Mouse (Mus musculus) lung, postnatal 36 days (tissue): Measurements from ENCODE around the gene Gm2310.
"Not testable (repeated sequence)": the region's sequence is repeated elsewhere in the genome, so short reads cannot be mapped to it uniquely, and the experiment has no call there.

ENCODE experiments used
- DNase-seq: peaks from one replicate; pipeline ENCODE4 v3.0.0; 2022; ENCODE audit warnings: mixed read lengths

The Gm2310 gene

DNA sequence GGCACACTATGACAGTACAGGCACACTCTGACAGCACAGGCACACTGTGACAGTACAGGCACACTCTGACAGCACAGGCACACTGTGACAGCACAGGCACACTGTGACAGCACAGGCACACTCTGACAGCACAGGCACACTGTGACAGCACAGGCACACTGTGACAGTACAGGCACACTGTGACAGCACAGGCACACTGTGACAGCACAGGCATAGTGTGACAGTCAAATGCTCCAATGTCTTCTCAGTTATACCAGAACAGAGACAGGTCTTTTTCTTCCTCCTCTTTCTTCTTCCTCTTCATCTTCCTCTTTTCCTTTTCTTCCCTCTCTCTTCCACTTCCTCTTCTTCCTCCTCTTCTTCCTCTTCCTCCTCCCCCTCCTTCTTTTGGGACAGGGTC lies at the start of gene Gm2310:
Gene Gm2310 (minus strand): TSS at position 101 of the 400 bp plus-strand sequence.
- not testable (repeated sequence) for DNase-seq

DNA sequence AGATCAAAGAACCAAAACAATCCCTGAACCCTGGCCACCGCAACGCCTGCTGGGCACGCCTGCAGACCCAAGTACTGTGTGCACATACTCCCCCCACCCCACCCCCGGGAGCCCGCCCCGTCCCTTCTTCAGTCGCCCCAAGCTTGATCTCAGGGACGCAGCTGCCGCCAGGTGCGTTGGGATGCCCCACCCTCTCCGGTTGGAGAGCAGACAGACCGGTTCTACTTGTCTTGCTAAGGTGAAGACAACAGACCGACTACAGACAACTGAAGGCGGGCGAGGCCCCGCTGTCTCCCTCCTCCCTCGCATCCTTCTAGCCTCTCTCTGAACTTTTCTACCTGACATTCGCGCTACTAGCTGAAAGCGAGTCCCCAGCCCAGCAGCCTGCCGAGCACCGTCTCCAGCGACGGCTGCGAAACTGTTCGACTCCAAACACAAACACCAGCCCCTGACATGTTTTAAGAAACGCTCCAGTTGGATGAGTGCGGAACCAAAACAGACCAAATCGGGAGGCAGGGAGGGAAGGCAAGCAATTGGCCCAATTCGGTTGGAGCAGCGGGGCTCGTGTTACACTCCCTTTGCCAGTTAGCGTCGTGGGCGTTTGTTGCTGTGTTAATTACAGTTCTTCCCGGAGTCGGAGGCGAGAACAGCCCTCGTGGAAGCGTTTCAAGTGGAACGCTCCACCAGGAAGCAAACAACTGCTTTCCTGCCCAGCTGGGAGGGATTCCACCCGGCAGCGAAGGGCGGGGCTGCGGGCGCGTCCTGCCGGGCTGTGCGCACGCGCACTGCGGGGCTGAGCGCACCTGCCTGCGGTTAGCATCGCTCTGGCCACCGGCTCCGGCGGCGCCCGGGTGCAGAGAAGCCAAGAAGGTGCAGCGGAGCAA lies 49.1 kb upstream of the Gm2310 start:
- peak; percentile 90 for DNase-seq

DNA sequence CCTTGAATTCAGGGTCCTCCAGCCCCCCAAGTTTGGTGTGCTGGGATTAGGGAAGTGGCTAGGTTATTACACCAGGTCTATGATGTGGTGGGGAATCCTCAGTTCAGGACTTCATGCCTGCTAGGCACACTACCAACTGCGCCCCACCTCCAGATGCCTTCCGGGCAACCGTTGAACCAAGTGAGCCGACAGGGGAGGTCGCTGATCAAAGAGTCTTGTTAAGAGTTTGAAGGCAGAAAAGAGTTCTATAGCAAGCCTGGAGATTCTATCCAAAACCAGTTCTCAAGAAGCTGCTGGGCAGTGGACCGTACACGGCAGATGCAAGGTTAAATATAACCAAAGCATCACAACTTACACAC lies 48.5 kb upstream of the Gm2310 start:
- peak; percentile 10 for DNase-seq

DNA sequence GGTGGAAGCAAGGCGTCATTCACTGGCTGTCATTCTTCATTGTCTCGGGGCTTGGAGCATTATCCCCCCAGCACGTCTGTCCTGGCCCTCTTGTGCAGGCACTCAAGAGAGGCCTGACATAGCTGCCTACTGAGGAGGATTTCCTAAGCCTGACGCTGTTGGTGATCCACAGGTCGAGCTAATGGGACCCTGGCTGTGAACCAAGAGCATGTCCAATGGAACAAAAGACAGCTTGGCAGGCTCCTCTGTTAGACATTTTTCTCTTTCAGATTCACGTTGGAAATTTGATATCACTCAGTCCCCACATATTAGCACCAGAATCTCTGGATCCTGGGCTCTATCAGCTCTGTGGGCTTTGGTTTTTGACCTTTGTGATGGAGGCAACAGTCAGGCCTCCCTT lies 45.7 kb upstream of the Gm2310 start:
- no peak for DNase-seq

DNA sequence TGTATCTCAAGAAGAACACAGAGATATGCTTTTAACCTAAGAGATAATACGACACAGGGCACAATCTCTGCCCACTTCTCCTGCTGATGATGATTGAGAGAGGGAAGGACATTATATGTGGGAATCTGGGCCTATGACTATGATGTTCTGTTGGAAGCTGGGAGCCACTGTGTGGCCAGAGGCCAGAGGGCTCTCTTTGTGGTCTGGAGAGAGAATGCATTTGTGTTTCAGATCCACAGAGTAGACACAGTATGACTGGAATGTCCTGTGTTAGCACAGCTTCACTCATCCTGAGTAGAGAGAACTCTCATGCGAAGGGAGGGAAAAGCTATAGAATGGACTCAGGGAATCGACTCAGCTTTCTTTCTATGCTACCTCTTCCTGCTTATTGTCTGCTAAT lies 44.6 kb upstream of the Gm2310 start:
- DNase-seq = no peak

DNA sequence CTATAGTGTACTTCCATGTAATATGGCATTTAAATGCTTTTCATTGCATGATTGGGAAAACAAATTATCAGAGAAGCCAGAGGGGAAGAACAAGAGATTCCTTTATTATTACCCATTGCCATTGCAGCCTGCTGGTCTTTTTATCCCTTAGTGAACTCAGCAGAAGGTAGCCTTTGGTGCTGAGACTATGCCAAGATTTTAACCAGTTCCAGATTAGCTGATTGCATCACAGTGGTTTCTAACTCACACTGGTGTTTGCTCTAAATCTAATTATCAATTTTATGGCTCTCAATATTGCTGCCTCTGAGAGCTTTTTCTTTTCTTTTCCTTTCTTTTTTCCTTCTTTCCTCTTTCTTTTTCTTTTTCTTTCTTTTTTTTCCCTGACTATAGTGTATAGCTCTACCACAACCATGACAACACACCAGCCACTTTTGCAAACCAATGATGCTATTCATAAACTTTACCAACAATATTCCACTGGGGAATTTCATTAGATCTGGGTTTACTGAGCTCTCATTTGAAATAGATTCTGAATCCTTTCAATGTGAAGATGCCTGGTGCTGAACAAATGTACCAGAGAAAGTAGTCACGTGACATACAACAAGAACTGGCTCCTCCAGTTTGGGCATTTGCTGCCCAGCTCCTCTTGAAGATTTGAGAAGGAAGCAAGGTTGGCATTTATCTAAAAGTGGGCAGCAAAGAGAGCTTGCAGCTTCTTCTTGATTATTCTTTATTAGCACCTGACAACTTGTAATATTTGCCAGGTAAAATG lies 43.9 kb upstream of the Gm2310 start:
- no peak for DNase-seq

DNA sequence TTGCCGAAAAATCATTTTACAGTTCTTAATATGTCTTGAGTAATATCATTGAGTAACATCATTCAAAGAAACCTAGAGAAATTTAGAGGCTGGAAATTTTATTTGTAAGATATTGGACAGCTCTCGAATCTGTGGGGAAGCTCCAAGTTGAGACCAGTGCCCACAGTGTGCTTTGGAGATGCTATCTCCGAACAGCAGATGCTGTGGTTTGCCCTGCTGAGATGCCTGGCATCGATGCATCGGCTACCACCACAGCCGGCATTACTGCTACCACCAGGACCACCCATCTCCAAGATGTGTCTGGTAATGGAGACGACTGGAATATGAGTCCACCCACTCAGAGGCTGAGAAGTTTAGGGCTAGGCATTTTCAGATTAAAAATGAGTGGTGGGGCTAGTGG lies 43.0 kb upstream of the Gm2310 start:
- DNase-seq = no peak

DNA sequence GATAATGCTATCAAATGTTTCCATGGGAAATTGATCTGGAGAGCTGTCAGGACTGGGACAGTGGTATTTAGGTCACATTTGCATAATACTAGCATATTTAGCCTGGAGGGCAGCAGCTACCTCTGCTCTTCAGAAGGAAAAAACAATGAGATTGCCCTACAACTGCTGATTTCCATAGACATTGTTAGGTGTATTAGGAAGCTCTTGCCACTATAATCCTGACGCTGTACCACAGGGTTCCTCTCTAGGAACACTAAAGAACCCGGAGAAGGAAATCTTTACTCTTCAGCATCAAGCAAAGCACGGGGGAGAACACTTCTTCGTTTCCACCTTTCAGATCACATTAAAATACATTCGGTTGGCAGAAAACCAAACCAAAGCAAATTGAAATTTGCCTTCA lies 11.4 kb upstream of the Gm2310 start:
- no peak for DNase-seq

DNA sequence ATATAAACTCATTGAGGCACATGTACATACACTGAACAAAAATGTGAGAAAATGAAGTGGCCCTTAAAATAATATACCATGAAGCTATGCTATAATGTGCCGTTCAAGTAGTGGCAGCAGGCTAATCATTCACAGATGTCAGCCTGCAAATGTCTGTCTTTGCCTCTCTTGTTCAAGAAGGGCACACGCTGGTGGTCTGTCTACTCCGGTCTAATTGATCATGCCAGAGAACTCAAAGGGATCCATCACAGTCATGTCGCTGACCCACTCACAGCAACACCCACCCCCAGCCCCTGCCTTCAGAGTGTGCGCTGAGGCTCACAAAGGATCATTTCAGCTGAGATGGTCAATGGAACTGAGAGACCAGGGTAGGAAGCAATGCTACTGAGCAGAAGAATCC lies 6.8 kb downstream of the Gm2310 start:
- DNase-seq = no peak

DNA sequence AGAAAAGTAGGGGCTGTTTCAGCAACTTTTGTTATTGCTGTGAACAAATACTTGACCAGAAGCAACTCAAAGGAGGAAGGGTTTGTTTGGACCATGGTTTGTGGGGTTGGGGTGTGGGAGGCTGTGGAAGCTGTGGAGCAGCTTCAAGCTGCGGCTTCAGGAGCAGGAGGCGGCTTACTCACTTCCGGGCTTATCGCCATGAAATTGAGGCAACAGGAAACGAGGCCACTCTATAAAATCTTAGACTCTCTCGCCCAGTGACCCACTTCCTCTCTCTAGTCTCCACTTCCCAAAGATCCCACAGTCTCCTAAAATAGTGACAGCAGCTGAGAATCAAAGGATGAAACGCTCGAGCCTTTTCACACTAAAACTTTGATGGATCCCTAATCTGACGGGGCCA lies 7.9 kb downstream of the Gm2310 start:
- peak; percentile 48 for DNase-seq

DNA sequence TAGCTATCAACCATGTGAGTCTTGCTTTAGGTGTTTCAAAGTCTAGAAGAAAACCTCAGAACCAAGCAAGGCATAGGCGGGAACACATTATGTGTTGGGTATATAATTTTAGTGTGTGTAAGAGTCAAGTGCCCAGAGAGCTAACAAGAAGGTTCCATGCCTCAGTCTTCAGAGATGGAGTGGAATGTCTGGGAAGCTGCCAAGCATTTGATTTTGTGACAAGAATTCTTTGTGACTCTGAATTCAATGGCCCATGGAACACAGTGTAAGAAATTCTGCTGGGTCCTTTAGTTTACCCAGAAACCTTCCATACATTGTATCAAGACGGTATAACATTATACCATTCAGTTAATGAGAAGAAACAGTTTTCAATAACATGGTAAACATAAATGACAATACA lies 17.3 kb downstream of the Gm2310 start:
- no peak for DNase-seq

DNA sequence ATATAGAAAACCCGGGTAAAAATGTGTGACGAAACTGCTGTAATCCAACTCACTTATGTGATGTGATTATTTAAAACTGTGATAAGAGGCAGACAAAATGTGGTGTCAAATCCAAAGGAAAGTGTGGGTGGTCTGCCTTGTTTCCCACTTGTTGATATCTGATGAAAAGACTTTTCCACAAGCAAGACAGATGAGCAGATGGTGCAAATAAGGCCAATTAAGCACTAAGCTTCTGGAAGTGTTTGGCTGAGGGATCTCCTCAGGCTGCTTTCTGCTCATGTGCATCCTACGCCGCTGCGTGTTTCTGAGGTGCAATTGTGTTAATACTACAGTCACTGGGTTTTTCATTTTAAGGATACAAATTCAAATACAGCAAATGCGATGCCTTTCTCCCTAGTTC lies 34.5 kb downstream of the Gm2310 start:
- DNase-seq = no peak

DNA sequence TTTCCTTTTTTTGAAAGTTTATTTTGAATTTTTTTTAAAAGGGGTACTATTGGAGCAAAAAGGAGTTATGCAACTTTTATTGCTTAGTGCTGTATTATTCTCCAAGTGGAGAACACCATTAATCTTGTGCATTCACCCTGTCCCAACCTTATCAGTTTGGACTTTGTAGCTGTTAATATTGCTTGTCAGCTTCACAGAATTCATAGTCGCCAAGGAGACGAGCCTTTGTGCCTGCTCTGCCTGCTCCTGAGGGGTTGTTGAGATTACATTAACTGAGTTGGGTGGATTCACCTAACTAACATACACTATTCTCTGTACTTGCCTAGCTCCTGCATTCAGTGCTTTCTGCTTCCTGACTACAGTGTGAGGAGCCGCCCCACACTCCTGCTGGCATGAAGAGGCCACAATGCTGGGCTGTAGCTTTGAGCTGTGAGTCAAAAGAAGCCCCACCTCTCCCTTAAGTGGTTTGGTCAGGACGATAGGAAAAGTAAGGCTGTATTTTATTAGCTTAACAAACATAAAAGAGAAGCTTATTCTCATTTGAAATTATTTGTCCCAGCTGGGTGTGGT lies 50.7 kb downstream of the Gm2310 start:
- DNase-seq = no peak
